Mouse (Mus musculus): Measurements from ENCODE around the gene Nck1.

Gene Nck1

GRCm38 (mm10) chr9:100470936-100471604, 74.9 kb downstream of the Nck1 start:
- DNase-seq (ENCODE audit: extremely low read depth, low read depth): no peak

- no peak for DNase-seq (ENCODE audit: extremely low read depth, low read depth)
Measured at GRCm38 (mm10) chr9:100470228-100470627, 75.7 kb downstream of the Nck1 start.

- no peak for DNase-seq (ENCODE audit: extremely low read depth, low read depth)
Measured at GRCm38 (mm10) chr9:100469681-100470080, 76.3 kb downstream of the Nck1 start.

GRCm38 (mm10) chr9:100468151-100468550, 77.8 kb downstream of the Nck1 start:
- DNase-seq (ENCODE audit: extremely low read depth, low read depth): no peak

GRCm38 (mm10) chr9:100467653-100468052, 78.3 kb downstream of the Nck1 start:
- DNase-seq (ENCODE audit: extremely low read depth, low read depth): no peak

- no peak for DNase-seq (ENCODE audit: extremely low read depth, low read depth)
Measured at GRCm38 (mm10) chr9:100466743-100467142, 79.2 kb downstream of the Nck1 start.

GRCm38 (mm10) chr9:100465988-100466387, 79.9 kb downstream of the Nck1 start:
- no peak for DNase-seq (ENCODE audit: extremely low read depth, low read depth)

GRCm38 (mm10) chr9:100465380-100465779, 80.6 kb downstream of the Nck1 start:
- no peak for DNase-seq (ENCODE audit: extremely low read depth, low read depth)

- no peak for DNase-seq (ENCODE audit: extremely low read depth, low read depth)
Measured at GRCm38 (mm10) chr9:100463771-100464170, 82.2 kb downstream of the Nck1 start.

GRCm38 (mm10) chr9:100462098-100462497, 83.8 kb downstream of the Nck1 start:
- no peak for DNase-seq (ENCODE audit: extremely low read depth, low read depth)

- no peak for DNase-seq (ENCODE audit: extremely low read depth, low read depth)
Measured at GRCm38 (mm10) chr9:100461671-100462070, 84.3 kb downstream of the Nck1 start.

GRCm38 (mm10) chr9:100460203-100460602, 85.7 kb downstream of the Nck1 start:
- no peak for DNase-seq (ENCODE audit: extremely low read depth, low read depth)

- DNase-seq (ENCODE audit: extremely low read depth, low read depth): no peak
Measured at GRCm38 (mm10) chr9:100457971-100458681, 87.8 kb downstream of the Nck1 start.

GRCm38 (mm10) chr9:100454664-100454993, 91.3 kb downstream of the Nck1 start:
- peak; percentile 10 for DNase-seq (ENCODE audit: extremely low read depth, low read depth)

GRCm38 (mm10) chr9:100453944-100454663, 91.8 kb downstream of the Nck1 start:
- DNase-seq (ENCODE audit: extremely low read depth, low read depth): peak; percentile 41

- DNase-seq (ENCODE audit: extremely low read depth, low read depth): no peak
Measured at GRCm38 (mm10) chr9:100452432-100452831, 93.5 kb downstream of the Nck1 start.

- DNase-seq (ENCODE audit: extremely low read depth, low read depth): peak; percentile 40
Measured at GRCm38 (mm10) chr9:100446059-100446686, 99.8 kb downstream of the Nck1 start.

All from MEL-GATA-1-ER (cell line).